ENCODE assay signal across 8 mouse cellular contexts in the genomic region with DNA sequence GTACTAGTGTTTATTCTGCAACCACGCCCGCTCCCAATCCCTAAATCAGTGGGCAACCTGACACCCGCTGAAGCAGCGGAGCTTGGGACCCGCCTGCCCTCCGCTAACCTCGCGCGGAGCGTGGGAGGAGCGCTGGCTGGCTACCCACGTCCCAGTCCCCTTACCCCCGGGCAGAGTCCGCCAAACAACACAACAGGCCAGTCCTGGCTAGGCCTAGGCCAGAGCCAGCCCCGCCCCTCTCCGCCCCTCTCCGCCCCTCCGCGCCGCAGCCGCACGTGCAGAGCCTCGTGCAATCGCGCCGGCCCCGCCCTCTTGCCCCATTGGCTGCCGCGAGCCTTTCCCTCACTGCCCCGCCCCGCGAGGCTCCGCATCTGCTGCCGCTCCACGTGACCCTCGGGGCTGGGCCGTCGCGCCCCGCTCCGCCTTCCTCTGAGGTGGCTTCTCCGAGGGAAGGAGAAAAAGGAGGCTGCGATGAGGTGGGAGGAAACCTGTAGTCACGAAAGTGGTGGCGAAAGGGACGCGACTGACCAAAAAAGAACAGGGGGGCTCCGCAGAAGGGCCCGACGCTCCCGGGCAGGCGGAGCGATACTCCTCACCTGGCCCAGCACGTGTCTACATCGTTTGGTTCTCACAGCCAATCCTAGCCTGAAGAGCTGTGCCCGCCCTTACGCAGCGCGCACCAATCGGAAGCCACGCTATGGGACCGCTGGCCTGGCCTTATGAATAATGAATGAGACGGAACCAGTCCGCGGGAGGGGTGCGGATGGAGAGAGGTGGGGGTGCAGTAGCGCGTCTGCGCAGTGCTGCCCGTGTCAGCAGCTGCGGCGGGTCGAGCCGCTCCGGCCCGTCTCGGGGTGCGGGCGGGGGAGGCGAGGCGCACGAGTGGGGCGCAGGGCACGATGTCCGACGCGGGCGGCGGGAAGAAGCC. TPM values are rescaled to one million over a fixed set of nuclear protein-coding genes. Genes with fewer than 3 reads are reported as not detected.
A peak's percentile ranks its signal among the peaks of the same experiment; 100 is the strongest.
DNase-seq lines count a peak whose midpoint lies in the region; ATAC-seq and TF ChIP-seq lines count a peak whose summit lies in the region.

No protein-coding gene starts in this region.

- H3K4me3 ChIP-seq in C2C12 (ENCODE audit: insufficient read depth, poor library complexity, severe bottlenecking) (peak overlapping the region; percentile 40), myocyte (peak overlapping the region; percentile 44)
- H3K4me3 ChIP-seq in erythroblast, embryonic 14.5 days (replicated peaks): peak overlapping the region; percentile 76
- peak overlapping the region; percentile 75 for H3K4me3 ChIP-seq in heart, embryonic 11.5 days (ENCODE audit: low read depth, low read length)
- H3K4me3 ChIP-seq in kidney, embryonic 16.5 days (ENCODE audit: low read length): peak overlapping the region; percentile 78
- peak overlapping the region; percentile 63 for H3K4me3 ChIP-seq in liver, adult 2 months (ENCODE audit: insufficient read depth, low read depth, low read length)

- H3K27me3 ChIP-seq in C2C12 (ENCODE audit: control insufficient read depth, insufficient read depth, insufficient read length) (no peaks in the 10 kb centered on the region), myocyte (ENCODE audit: control insufficient read depth, insufficient read depth, insufficient read length) (no peaks in the 10 kb centered on the region)
- H3K27me3 ChIP-seq in erythroblast, embryonic 14.5 days (ENCODE audit: control insufficient read depth): no peaks in the 10 kb centered on the region
- H3K27me3 ChIP-seq in heart, embryonic 11.5 days (ENCODE audit: control insufficient read depth, insufficient read depth, low read length): no peaks in the 10 kb centered on the region
- no peaks in the 10 kb centered on the region for H3K27me3 ChIP-seq in kidney, embryonic 16.5 days (ENCODE audit: insufficient read depth, low read length)
- no peaks in the 10 kb centered on the region for H3K27me3 ChIP-seq in liver, adult 2 months (ENCODE audit: control insufficient read depth, insufficient read depth, low read length)
- no peaks in the 10 kb centered on the region for H3K27me3 ChIP-seq in splenic B cell, adult 2 months (ENCODE audit: control insufficient read depth, insufficient read depth, low read length, poor library complexity, severe bottlenecking)

- no peaks in the 10 kb centered on the region for H3K79me3 ChIP-seq in C2C12 (ENCODE audit: low read depth)

- TF ChIP-seq POLR2A in brain, embryonic 14.5 days (IDR thresholded peaks at IDR 0.05; ENCODE audit: borderline replicate concordance, extremely low read depth, insufficient read depth, insufficient read length, poor library complexity, severe bottlenecking): peak; percentile 82
- TF ChIP-seq POLR2A in liver, adult 2 months (IDR thresholded peaks at IDR 0.05; ENCODE audit: extremely low read depth, insufficient read depth, low read length): peak; percentile 77; the same call in 1 of the 2 replicates
- peak; percentile 97 for TF ChIP-seq POLR2A in myocyte (IDR thresholded peaks at IDR 0.05; ENCODE audit: insufficient read length, low read depth)

- peak overlapping the region; percentile 91 for H3K4me2 ChIP-seq in heart, embryonic 11.5 days
- peak overlapping the region; percentile 85 for H3K4me2 ChIP-seq in kidney, embryonic 16.5 days (replicated peaks; ENCODE audit: low read depth, low read length)
- H3K4me2 ChIP-seq in myocyte (ENCODE audit: low read depth): peak overlapping the region; percentile 99

- H3K9ac ChIP-seq in heart, embryonic 11.5 days (ENCODE audit: low read depth, low read length): peak overlapping the region; percentile 84
- H3K9ac ChIP-seq in kidney, embryonic 16.5 days (replicated peaks; ENCODE audit: low read length): peak overlapping the region; percentile 83
- peak overlapping the region; percentile 88 for H3K9ac ChIP-seq in liver, adult 2 months (ENCODE audit: low read depth, low read length)

- TF ChIP-seq CTCF in C2C12 (IDR thresholded peaks at IDR 0.05; ENCODE audit: control insufficient read depth, insufficient read depth, insufficient read length): no peak
- no peak for TF ChIP-seq CTCF in brain, embryonic 14.5 days (IDR thresholded peaks at IDR 0.05; ENCODE audit: borderline replicate concordance, extremely low read depth, insufficient read depth, insufficient read length)
- no peak for TF ChIP-seq CTCF in liver, adult 2 months (IDR thresholded peaks at IDR 0.05; ENCODE audit: low read depth, low read length)

- DNase-seq in brain, embryonic 14.5 days (ENCODE audit: low read depth): peak; percentile 100
- peak; percentile 95 for DNase-seq in liver, adult 2 months (ENCODE audit: extremely low read depth, low read depth, low spot score)
- peak; percentile 99 for DNase-seq in splenic B cell, adult 2 months (ENCODE audit: low read depth, low spot score)

- peaks cover 30% of the 10 kb centered on the region for H3K4me1 ChIP-seq in erythroblast, embryonic 14.5 days (ENCODE audit: control insufficient read depth)
- H3K4me1 ChIP-seq in heart, embryonic 11.5 days (ENCODE audit: control insufficient read depth, insufficient read depth, low read length): peaks cover 26% of the 10 kb centered on the region
- peaks cover 35% of the 10 kb centered on the region for H3K4me1 ChIP-seq in kidney, embryonic 16.5 days (ENCODE audit: insufficient read depth, low read length)
- peaks cover 37% of the 10 kb centered on the region for H3K4me1 ChIP-seq in liver, adult 2 months (ENCODE audit: control insufficient read depth, insufficient read depth, low read length)

- WGBS in heart, embryonic 11.5 days (ENCODE audit: insufficient replicate concordance): under 1% methylated on average over 78 of the region's 89 CpGs
- under 1% methylated on average over 86 of the region's 89 CpGs for WGBS in kidney, embryonic 16.5 days
- WGBS in liver, adult 2 months: under 1% methylated on average over 87 of the region's 89 CpGs

- peak; percentile 97 for ATAC-seq in heart, embryonic 11.5 days (replicated peaks; ENCODE audit: insufficient number of reproducible peaks, low FRiP score, low TSS enrichment)
- ATAC-seq in kidney, embryonic 16.5 days (ENCODE audit: low FRiP score, low TSS enrichment): peak; percentile 98

- no peaks in the 10 kb centered on the region for H3K9me3 ChIP-seq in erythroblast, embryonic 14.5 days (ENCODE audit: control insufficient read depth, low read length)
- H3K9me3 ChIP-seq in heart, embryonic 11.5 days (replicated peaks; ENCODE audit: control insufficient read depth, low read length): no peaks in the 10 kb centered on the region
- H3K9me3 ChIP-seq in kidney, embryonic 16.5 days (ENCODE audit: low read length): no peaks in the 10 kb centered on the region

- H3K79me2 ChIP-seq in C2C12 (ENCODE audit: control insufficient read depth, insufficient read depth): peaks cover 34% of the 10 kb centered on the region
- H3K79me2 ChIP-seq in liver, adult 2 months (ENCODE audit: control insufficient read depth, insufficient read depth, low read length): peaks cover 9% of the 10 kb centered on the region; the same call in 1 of the 2 replicates
- peaks cover 26% of the 10 kb centered on the region for H3K79me2 ChIP-seq in myocyte (ENCODE audit: control insufficient read depth, insufficient read depth)

- H3K36me3 ChIP-seq in C2C12 (ENCODE audit: control insufficient read depth, insufficient read depth) (peaks cover 14% of the 10 kb centered on the region), myocyte (ENCODE audit: control insufficient read depth, insufficient read depth) (peaks cover 9% of the 10 kb centered on the region)
- H3K36me3 ChIP-seq in erythroblast, embryonic 14.5 days (ENCODE audit: control insufficient read depth): peaks cover 7% of the 10 kb centered on the region
- no peaks in the 10 kb centered on the region for H3K36me3 ChIP-seq in heart, embryonic 11.5 days (ENCODE audit: control insufficient read depth, insufficient read depth, low read length)
- H3K36me3 ChIP-seq in kidney, embryonic 16.5 days (ENCODE audit: insufficient read depth, low read length): peaks cover 10% of the 10 kb centered on the region; the same call in 1 of the 2 replicates
- peaks cover 9% of the 10 kb centered on the region for H3K36me3 ChIP-seq in liver, adult 2 months (ENCODE audit: control insufficient read depth, insufficient read depth, low read length)
- no peaks in the 10 kb centered on the region for H3K36me3 ChIP-seq in splenic B cell, adult 2 months (ENCODE audit: control insufficient read depth, insufficient read depth, low read length, poor library complexity, severe bottlenecking)

- H3ac ChIP-seq in C2C12 (ENCODE audit: control insufficient read depth, insufficient read length, low read depth) (peak overlapping the region; percentile 82), myocyte (ENCODE audit: control insufficient read depth, insufficient read length) (peak overlapping the region; percentile 32)

- peak overlapping the region; percentile 81 for H3K27ac ChIP-seq in heart, embryonic 11.5 days (ENCODE audit: low read depth, low read length)
- peak overlapping the region; percentile 98 for H3K27ac ChIP-seq in kidney, embryonic 16.5 days (ENCODE audit: low read length)
- peak overlapping the region; percentile 98 for H3K27ac ChIP-seq in liver, adult 2 months (replicated peaks; ENCODE audit: insufficient read depth, low read depth, low read length)

TF ChIP-seq in C2C12, 6 proteins besides CTCF, POLR2A, EP300 and RAD21 (continues in another document):
- TF ChIP-seq MAX (IDR thresholded peaks at IDR 0.05) (peak; percentile 88), FOSL1 (IDR thresholded peaks at IDR 0.05; ENCODE audit: insufficient read depth, low read length, poor library complexity, severe bottlenecking) (no peak)

TF ChIP-seq in myocyte, 11 proteins besides CTCF, POLR2A, EP300 and RAD21 (continues in another document):
- TF ChIP-seq MAX (IDR thresholded peaks at IDR 0.05; ENCODE audit: low read depth): peak; percentile 57
- TF ChIP-seq POLR2AphosphoS2 (IDR thresholded peaks at IDR 0.05; ENCODE audit: insufficient read length, low read depth): peak; percentile 92

RNA-seq across cellular contexts. Expression of gene Tef, which starts 8.7 kb away (rescaled TPM):
- 32.6 TPM for polyA plus RNA-seq in C2C12 (2012; fragmentation: generic; extraction: Trizol)
- polyA plus RNA-seq in brain, embryonic 14.5 days (2012; rRNA removed): 35.5 and 38.0 TPM in 2 replicates
- polyA plus RNA-seq in erythroblast, embryonic 14.5 days (2012): 0.26 and 0.90 TPM in 2 replicates
- polyA plus RNA-seq in heart, embryonic 11.5 days (2014; fragmentation: Nextera tagmentation; extraction: Ambion mirVana): 15.0 and 16.3 TPM in 2 replicates
- polyA plus RNA-seq in kidney, embryonic 16.5 days (2015; fragmentation: Nextera tagmentation; extraction: Ambion mirVana): 25.7 and 28.9 TPM in 2 replicates
- total RNA-seq in liver, adult 2 months (2014; rRNA removed): 156 and 163 TPM in 2 replicates
- polyA plus RNA-seq in liver, adult 2 months (2012; rRNA removed): 34.6 and 35.0 TPM in 2 replicates
- 58.4 TPM for polyA plus RNA-seq in myocyte (2012; fragmentation: generic; extraction: Trizol)

RNA-seq across cellular contexts. Expression of gene Tob2, which starts 47.7 kb away (rescaled TPM):
- 37.5 TPM for polyA plus RNA-seq in C2C12 (2012; fragmentation: generic; extraction: Trizol)
- polyA plus RNA-seq in brain, embryonic 14.5 days (2012; rRNA removed): 15.4 and 15.7 TPM in 2 replicates
- 1.7 and 2.3 TPM in 2 replicates for polyA plus RNA-seq in erythroblast, embryonic 14.5 days (2012)
- 9.9 and 12.1 TPM in 2 replicates for polyA plus RNA-seq in heart, embryonic 11.5 days (2014; fragmentation: Nextera tagmentation; extraction: Ambion mirVana)
- 29.6 and 32.6 TPM in 2 replicates for polyA plus RNA-seq in kidney, embryonic 16.5 days (2015; fragmentation: Nextera tagmentation; extraction: Ambion mirVana)
- 15.8 and 25.6 TPM in 2 replicates for total RNA-seq in liver, adult 2 months (2014; rRNA removed)
- 20.9 and 21.6 TPM in 2 replicates for polyA plus RNA-seq in liver, adult 2 months (2012; rRNA removed)
- 37.9 TPM for polyA plus RNA-seq in myocyte (2012; fragmentation: generic; extraction: Trizol)

Comparison
In these comparisons a context has a peak if more than half of its experiments do, and no peak if none do; other contexts are left out.
1. Peak in every context shown above with its lines: DNase-seq, ATAC-seq, H3K4me3 ChIP-seq and H3K27ac ChIP-seq.